Mouse (Mus musculus): Measurements from ENCODE around the gene Cp.
"Not testable (repeated sequence)": the region's sequence is repeated elsewhere in the genome, so short reads cannot be mapped to it uniquely, and the experiment has no call there.

The Cp gene

GRCm38 (mm10) chr3:19956885-19957284 lies at the start of gene Cp:
Cp (plus strand) TSS chr3:19957054.
- no peak for DNase-seq

GRCm38 (mm10) chr3:19948552-19948951 lies 8.3 kb upstream of the Cp start:
- DNase-seq: no peak

GRCm38 (mm10) chr3:19949401-19949800 lies 7.5 kb upstream of the Cp start:
- not testable (repeated sequence) for DNase-seq

- no peak for DNase-seq
These were observed 3.4 kb upstream of the Cp start for GRCm38 (mm10) chr3:19953425-19953824.

GRCm38 (mm10) chr3:19953865-19954264 lies 3.0 kb upstream of the Cp start:
- peak; percentile 9 for DNase-seq

GRCm38 (mm10) chr3:19958031-19958430 lies 1.2 kb downstream of the Cp start:
- DNase-seq: no peak

- no peak for DNase-seq
These were observed 2.1 kb downstream of the Cp start for GRCm38 (mm10) chr3:19958983-19959382.

DNA sequence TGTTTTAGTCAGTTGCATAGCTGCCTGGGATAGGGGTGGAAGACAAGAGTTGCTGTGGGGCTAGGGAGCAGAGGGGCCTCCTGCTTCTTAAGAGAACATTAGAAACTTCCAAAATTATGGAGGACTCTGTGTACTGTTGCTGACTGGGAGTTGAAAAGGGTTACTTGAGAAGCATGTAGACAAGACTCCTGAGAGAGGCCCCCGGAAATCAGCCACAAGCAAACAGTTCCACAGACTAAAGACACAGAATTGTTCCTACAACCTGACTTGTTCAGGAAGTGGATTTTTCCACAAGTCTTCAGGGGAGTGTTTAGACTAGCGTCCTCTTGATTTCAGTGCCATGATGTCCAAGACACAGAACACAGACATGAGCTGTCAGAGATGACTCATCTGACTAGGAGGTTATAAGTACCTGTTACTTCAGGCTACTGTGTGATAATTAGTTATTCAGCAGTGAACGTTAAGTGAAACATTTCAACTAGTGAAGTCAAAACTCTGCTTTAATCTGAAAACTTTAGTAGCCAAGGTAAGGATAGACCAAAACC lies 3.8 kb downstream of the Cp start:
- DNase-seq: no peak

DNA sequence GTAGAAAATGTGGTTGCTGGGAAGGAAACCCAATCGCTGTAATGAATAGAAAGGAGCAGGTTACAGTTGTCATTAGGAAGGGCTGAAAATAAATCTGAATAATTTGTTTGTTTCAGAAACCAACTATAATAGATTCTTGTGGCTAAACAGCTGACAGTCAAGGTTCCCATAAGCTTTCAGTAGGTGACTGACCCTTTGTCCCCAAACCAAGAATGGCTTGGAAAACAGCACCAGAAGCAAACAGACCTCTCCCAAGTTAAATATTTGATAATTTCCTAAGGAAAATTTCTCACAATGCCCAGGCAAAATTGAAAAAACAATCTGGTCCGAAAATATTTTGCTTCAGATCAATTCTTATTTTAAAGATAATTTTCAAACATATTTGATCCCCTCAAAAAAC lies 4.5 kb downstream of the Cp start:
- no peak for DNase-seq

- DNase-seq: no peak
These were observed 6.1 kb downstream of the Cp start for GRCm38 (mm10) chr3:19962769-19963513.

DNA sequence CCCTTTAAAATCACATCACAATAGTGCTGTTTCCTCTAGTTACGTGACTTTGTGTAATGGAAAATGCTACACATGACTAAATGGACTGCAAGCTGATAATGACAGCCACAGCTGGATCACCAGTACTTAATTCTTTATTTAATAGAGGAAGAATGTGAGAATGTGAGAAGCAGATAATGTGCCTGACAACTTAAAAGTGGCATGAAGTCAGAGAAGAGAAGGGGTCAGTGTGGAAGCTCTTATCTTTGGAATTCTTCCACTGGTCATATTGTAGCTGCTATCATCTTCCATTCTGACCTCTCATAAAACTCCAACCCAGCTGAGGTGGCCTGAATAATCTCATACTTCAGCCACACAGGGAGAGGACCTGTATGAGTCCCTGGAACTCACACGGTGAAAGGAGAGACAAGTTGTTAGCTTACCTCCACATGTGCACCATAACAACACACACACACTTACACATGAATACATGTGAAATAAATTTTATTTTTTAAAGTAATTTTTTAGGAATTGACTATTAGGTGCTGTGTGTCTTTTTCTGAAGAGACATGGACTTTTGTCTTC lies 7.9 kb downstream of the Cp start:
- DNase-seq: no peak

- no peak for DNase-seq
These were observed 8.4 kb downstream of the Cp start for GRCm38 (mm10) chr3:19965239-19965638.

- no peak for DNase-seq
These were observed 9.2 kb downstream of the Cp start for GRCm38 (mm10) chr3:19966072-19966471.

- no peak for DNase-seq
These were observed 21.6 kb downstream of the Cp start for GRCm38 (mm10) chr3:19978474-19978873.

DNA sequence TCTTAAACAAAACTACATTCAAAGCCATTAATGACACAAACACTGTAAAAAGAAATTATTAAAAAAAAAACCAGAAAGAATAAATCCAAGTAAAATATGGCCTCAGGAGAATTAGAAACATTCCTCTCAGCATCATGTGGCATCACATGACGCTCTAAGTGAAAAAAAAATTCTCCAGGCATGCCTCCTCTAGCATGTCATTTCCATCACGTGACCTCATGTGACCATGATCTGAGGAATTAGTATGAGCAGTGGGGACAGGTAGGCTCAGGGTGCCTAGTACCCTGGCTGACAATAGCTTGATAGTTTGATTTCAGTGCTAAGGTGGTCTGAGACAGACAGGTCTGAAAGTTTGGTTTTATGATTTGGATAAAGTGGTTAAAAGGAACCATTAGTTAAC lies 24.3 kb downstream of the Cp start:
- DNase-seq: no peak

GRCm38 (mm10) chr3:19982846-19983245 lies 26.0 kb downstream of the Cp start:
- DNase-seq: no peak

- no peak for DNase-seq
These were observed 29.3 kb downstream of the Cp start for GRCm38 (mm10) chr3:19986123-19986522.

GRCm38 (mm10) chr3:19990031-19990430 lies 33.2 kb downstream of the Cp start:
- DNase-seq: no peak

GRCm38 (mm10) chr3:19992388-19992787 lies 35.5 kb downstream of the Cp start:
- DNase-seq: no peak

DNA sequence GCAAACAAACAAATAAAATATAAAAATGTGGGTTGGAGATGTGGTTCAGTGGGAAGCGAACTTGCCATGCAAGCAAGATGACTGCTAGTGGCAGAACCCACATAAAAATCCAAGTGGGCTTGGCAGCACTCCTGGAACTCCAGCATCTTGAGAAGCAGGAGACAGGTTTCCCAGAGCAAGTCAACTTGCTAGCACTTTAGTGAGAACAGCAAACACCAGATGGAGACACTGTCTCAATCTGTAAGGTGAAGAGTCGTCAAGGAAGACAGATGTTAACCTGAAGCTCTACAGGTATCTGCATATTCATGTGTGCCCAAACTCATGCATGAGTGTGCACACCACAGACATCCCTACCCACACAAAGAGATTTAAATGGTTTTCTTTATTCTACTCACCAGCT lies 42.7 kb downstream of the Cp start:
- DNase-seq: no peak

DNA sequence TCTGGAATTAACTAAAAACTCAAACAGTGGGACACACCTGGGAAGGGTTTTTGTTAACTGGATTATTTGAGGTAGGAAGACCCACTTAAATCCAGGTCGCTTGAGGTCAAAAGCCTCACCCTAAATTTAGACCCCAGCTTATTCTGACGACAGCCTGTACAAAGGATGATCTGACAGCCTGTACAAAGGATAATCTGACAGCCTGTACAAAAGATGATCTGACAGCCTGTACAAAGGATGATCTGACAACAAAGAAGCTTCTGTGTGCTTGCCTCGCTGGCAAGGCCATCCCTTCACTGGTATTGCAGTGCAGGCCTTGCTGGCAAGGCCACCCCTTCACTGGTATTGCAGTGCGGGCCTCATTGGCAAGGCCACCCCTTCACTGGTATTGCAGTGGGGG lies 44.0 kb downstream of the Cp start:
- DNase-seq: no peak

- DNase-seq: no peak
These were observed 45.9 kb downstream of the Cp start for GRCm38 (mm10) chr3:20002786-20003185.

DNA sequence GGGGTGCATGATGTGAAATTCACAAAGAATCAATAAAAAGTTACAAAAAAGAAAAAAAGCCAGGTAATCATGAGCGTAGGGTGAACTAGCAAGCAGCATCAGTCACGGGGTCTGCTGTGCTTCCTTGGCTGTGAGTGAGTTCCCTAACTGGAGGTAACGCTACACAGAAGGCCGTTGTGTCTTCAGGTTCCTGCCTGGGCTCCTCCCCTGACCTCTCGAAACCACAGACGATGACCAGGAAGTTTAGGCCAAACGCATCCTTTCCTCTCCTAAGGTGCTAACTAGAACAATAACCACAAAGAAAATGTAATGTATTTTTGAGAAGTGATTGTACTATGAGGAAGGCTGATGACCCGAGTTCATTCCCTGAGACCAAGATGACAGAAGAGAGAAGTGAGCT lies 47.6 kb downstream of the Cp start:
- DNase-seq: no peak

DNA sequence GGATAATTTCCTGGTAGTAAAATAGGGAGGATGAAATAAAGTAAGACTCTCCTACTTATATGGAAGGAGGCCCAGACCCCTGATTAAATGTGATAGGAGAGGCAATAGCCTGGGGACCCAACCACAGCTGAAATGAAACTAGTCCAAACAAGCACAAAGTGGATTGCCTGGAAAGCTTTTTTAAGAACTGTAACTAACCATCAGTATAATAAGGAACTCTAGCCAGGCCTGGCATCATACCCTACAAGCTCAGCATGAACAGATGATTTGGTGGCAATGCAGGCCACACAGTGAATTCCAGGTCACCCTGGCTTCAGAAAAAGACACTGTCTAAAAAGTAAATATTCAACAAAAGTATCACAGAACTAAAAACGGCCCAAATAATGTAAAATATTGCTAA lies 48.8 kb downstream of the Cp start:
- peak; percentile 49 for DNase-seq

- DNase-seq: no peak
These were observed 50.4 kb downstream of the Cp start for GRCm38 (mm10) chr3:20007275-20007674.

Data from cerebellum, adult 9-10 months (tissue).